Mouse (Mus musculus) lung, postnatal 0 days (tissue): ENCODE results near the gene Plekhm2. TPM values are rescaled to one million over a fixed set of nuclear protein-coding genes. Genes with fewer than 3 reads are reported as not detected.

ENCODE experiments used
- ATAC-seq: fragments of 200-750 bp; cut with Nextera tagmentation; 2 replicates; pipeline ENCODE4 v1.8.0; 2017; ENCODE audit warnings: moderate library complexity
- DNase-seq: peaks from one replicate; pipeline ENCODE4 v3.0.0-alpha.2; 2016; ENCODE audit warnings: low spot score
- H3K27ac ChIP-seq: fragments of 300-500 bp; sonication (generic); 2 replicates; pipeline ENCODE4 v1.5.1; 2014; ENCODE audit warnings: antibody characterized with exemption, mild to moderate bottlenecking, low read length, mixed read lengths
- H3K27me3 ChIP-seq: fragments of 300-500 bp; sonication (generic); replicated peaks from 2 replicates; pipeline ENCODE4 v1.6.1; 2014; ENCODE audit warnings: low read length, mixed read lengths; ENCODE audit not compliant: insufficient read depth
- H3K36me3 ChIP-seq: fragments of 300-500 bp; sonication (generic); 2 replicates; pipeline ENCODE4 v1.6.1; 2014; ENCODE audit warnings: low read length, mixed read lengths; ENCODE audit not compliant: insufficient read depth
- H3K4me1 ChIP-seq: fragments of 300-500 bp; sonication (generic); 2 replicates; pipeline ENCODE4 v1.6.1; 2014; ENCODE audit warnings: antibody characterized with exemption, low read depth, low read length, mixed read lengths; ENCODE audit not compliant: insufficient read depth
- H3K4me2 ChIP-seq: fragments of 300-500 bp; sonication (generic); replicated peaks from 2 replicates; pipeline ENCODE4 v1.6.1; 2014; ENCODE audit warnings: low read depth, mild to moderate bottlenecking, low read length, moderate library complexity, mixed read lengths
- H3K4me3 ChIP-seq: fragments of 300-500 bp; sonication (generic); 2 replicates; pipeline ENCODE4 v1.5.1; 2014; ENCODE audit warnings: low read depth, low read length
- H3K9ac ChIP-seq: fragments of 300-500 bp; sonication (generic); replicated peaks from 2 replicates; pipeline ENCODE4 v1.6.1; 2014; ENCODE audit warnings: low read depth, mild to moderate bottlenecking
- H3K9me3 ChIP-seq: fragments of 300-500 bp; sonication (generic); 2 replicates; pipeline ENCODE4 v1.6.1; 2016; ENCODE audit warnings: low read length, mixed read lengths
- CTCF ChIP-seq: IDR thresholded peaks from 2 replicates; pipeline ENCODE4 v1.5.1; 2016; ENCODE audit warnings: antibody characterized with exemption, mild to moderate bottlenecking
- EP300 ChIP-seq: IDR thresholded peaks from 2 replicates; pipeline ENCODE4 v1.6.1; 2016; ENCODE audit warnings: antibody characterized with exemption, mild to moderate bottlenecking, control low read depth
- WGBS: fragments of 180-500 bp; shearing (Covaris S2); extraction: QIAGEN DNeasy Blood & Tissue Kit; methylation state at CpG from one replicate; pipeline ENCODE4 v1.1.7; 2014; 5-methylcytosine and 5-hydroxymethylcytosine counted together
- polyA plus RNA-seq: library from polyadenylated mRNA; unstranded; fragments of >200 nt; fragmentation: Nextera tagmentation; extraction: Ambion mirVana; gene quantifications from 2 replicates; pipeline ENCODE4 v1.2.1, GENCODE M21; 2015

Plekhm2 gene
- polyA plus RNA-seq, 1 experiment from 2014 or later: 5.2 TPM

GRCm38 (mm10) chr4:141602523-141603223 lies 62.0 kb downstream of the Plekhm2 start:
- ATAC-seq (no peak), DNase-seq (peak; percentile 44)
- no peaks in the 10 kb centered on the region for H3K9me3 ChIP-seq
- no peaks in the 10 kb centered on the region for H3K27me3 ChIP-seq
- H3K4me2 ChIP-seq: no peak overlapping the region
- H3K4me1 ChIP-seq: peaks cover 9% of the 10 kb centered on the region; the same call in 1 of the 2 replicates
- WGBS: 59% methylated on average over 11 of the region's 11 CpGs
- H3K27ac ChIP-seq: peak overlapping the region; percentile 11; the same call in 1 of the 2 replicates
- TF ChIP-seq EP300 (peak; percentile 18; the same call in 1 of the 2 replicates), CTCF (peak; percentile 43)
- H3K9ac ChIP-seq: no peak overlapping the region
- H3K36me3 ChIP-seq: no peaks in the 10 kb centered on the region
- H3K4me3 ChIP-seq: no peak overlapping the region

DNA sequence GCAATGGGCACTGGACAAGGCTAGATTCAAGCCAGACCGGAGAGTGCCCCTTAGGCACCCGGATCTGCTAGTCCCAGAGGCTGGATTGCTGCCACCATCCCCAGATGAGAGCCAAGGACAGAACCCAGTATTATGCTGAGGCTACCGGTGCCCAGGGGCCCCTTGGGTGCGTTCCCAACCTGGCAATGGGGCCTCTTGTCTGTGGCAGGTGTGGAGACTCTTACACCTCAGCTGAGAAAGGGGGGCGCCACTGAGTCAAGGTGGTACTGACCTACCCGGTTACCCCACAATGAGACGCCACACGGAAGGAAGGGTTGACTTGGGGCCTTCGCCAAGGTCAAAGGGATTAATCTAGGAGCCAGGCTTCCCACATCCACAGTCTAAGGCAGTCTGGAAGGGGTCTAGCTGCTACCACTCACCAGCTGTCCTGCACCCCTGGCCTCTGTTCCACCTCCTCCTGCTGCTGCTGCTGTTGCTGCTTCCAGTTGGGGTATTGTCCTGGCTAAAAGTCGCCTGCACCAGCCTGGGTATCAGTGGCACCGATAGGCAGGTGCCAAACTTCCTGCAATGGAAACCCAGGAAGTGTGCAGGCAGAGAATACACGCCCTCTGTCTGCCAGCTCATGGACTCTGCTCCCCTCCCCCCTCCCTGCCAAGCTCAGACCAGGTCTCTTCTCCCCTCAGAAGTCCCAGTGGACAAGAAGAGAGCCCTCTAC lies 63.4 kb downstream of the Plekhm2 start:
- Histone ChIP-seq H3K9ac (no peak overlapping the region), H3K4me1 (peaks cover 9% of the 10 kb centered on the region; the same call in 1 of the 2 replicates), H3K9me3 (no peaks in the 10 kb centered on the region), H3K4me2 (no peak overlapping the region), H3K4me3 (no peak overlapping the region), H3K27ac (peak overlapping the region; percentile 27; the same call in 1 of the 2 replicates), H3K36me3 (no peaks in the 10 kb centered on the region), H3K27me3 (no peaks in the 10 kb centered on the region)
- 65% methylated on average over 12 of the region's 12 CpGs for WGBS
- TF ChIP-seq CTCF: no peak; the same call in 1 of the 2 replicates
- TF ChIP-seq EP300: no peak
- no peak for DNase-seq
- ATAC-seq: no peak

- Histone ChIP-seq H3K4me1 (peaks cover 7% of the 10 kb centered on the region; the same call in 1 of the 2 replicates), H3K27ac (peak overlapping the region; percentile 93), H3K9me3 (no peaks in the 10 kb centered on the region), H3K36me3 (no peaks in the 10 kb centered on the region), H3K4me2 (no peak overlapping the region), H3K9ac (no peak overlapping the region), H3K4me3 (no peak overlapping the region), H3K27me3 (no peaks in the 10 kb centered on the region)
- TF ChIP-seq EP300: no peak
- TF ChIP-seq CTCF: no peak
- ATAC-seq (no peak), DNase-seq (no peak)
- WGBS: 41% methylated on average over 6 of the region's 6 CpGs
Measured at GRCm38 (mm10) chr4:141600364-141600763, 64.3 kb downstream of the Plekhm2 start.

- H3K4me1 ChIP-seq: 0 out of 2 replicates have a peak, but pooled peaks cover 5% of the 10 kb centered on the region
- peak overlapping the region; percentile 64 for H3K9ac ChIP-seq
- WGBS: 1% methylated on average over 31 of the region's 57 CpGs
- no peaks in the 10 kb centered on the region for H3K27me3 ChIP-seq
- H3K36me3 ChIP-seq: 0 out of 2 replicates have a peak, but pooled peaks cover 3% of the 10 kb centered on the region
- H3K9me3 ChIP-seq: no peaks in the 10 kb centered on the region
- ATAC-seq (no peak), DNase-seq (peak; percentile 61)
- H3K27ac ChIP-seq: peak overlapping the region; percentile 93
- peak overlapping the region; percentile 93 for H3K4me2 ChIP-seq
- TF ChIP-seq EP300: no peak
- no peak for TF ChIP-seq CTCF
- peak overlapping the region; percentile 59 for H3K4me3 ChIP-seq
Measured at GRCm38 (mm10) chr4:141599251-141600141, 65.2 kb downstream of the Plekhm2 start.

GRCm38 (mm10) chr4:141598894-141599250 lies 65.8 kb downstream of the Plekhm2 start:
- Histone ChIP-seq H3K4me3 (peak overlapping the region; percentile 59), H3K9ac (peak overlapping the region; percentile 64), H3K27me3 (no peaks in the 10 kb centered on the region), H3K36me3 (0 out of 2 replicates have a peak, but pooled peaks cover 3% of the 10 kb centered on the region), H3K4me1 (0 out of 2 replicates have a peak, but pooled peaks cover 5% of the 10 kb centered on the region), H3K4me2 (peak overlapping the region; percentile 93), H3K27ac (peak overlapping the region; percentile 93), H3K9me3 (no peaks in the 10 kb centered on the region)
- 2% methylated on average over 9 of the region's 9 CpGs for WGBS
- ATAC-seq (no peak), DNase-seq (peak; percentile 22)
- TF ChIP-seq CTCF (no peak), EP300 (no peak)
